Mouse (Mus musculus) neural tube, embryonic 15.5 days (tissue): Measurements from ENCODE around the gene Traf2. TPM values are rescaled to one million over a fixed set of nuclear protein-coding genes. Genes with fewer than 3 reads are reported as not detected.
A peak's percentile ranks its signal among the peaks of the same experiment; 100 is the strongest.

Experiments used
- ATAC-seq: fragments of 200-750 bp; cut with Nextera tagmentation; 2 replicates; pipeline ENCODE4 v1.8.0; 2017; ENCODE audit warnings: mild to moderate bottlenecking, moderate TSS enrichment, moderate library complexity; ENCODE audit not compliant: low FRiP score
- H3K27ac ChIP-seq: fragments of 300-500 bp; sonication (generic); replicated peaks from 2 replicates; pipeline ENCODE4 v1.5.1; 2015; ENCODE audit warnings: mild to moderate bottlenecking, inconsistent platforms
- H3K27me3 ChIP-seq: fragments of 300-500 bp; sonication (generic); replicated peaks from 2 replicates; pipeline ENCODE4 v1.6.1; 2015; ENCODE audit warnings: inconsistent platforms
- H3K36me3 ChIP-seq: fragments of 300-500 bp; sonication (generic); 2 replicates; pipeline ENCODE4 v1.6.1; 2015; ENCODE audit warnings: inconsistent platforms
- H3K4me1 ChIP-seq: fragments of 300-500 bp; sonication (generic); 2 replicates; pipeline ENCODE4 v1.6.1; 2015; ENCODE audit warnings: inconsistent platforms
- H3K4me2 ChIP-seq: fragments of 300-500 bp; sonication (generic); 2 replicates; pipeline ENCODE4 v1.6.1; 2015; ENCODE audit warnings: inconsistent platforms, mild to moderate bottlenecking, moderate library complexity
- H3K4me3 ChIP-seq: fragments of 300-500 bp; sonication (generic); replicated peaks from 2 replicates; pipeline ENCODE4 v1.5.1; 2015; ENCODE audit warnings: mild to moderate bottlenecking, inconsistent platforms
- H3K9ac ChIP-seq: fragments of 300-500 bp; sonication (generic); replicated peaks from 2 replicates; pipeline ENCODE4 v1.6.1; 2015; ENCODE audit warnings: mild to moderate bottlenecking, inconsistent platforms
- H3K9me3 ChIP-seq: fragments of 300-500 bp; sonication (generic); replicated peaks from 2 replicates; pipeline ENCODE4 v1.6.1; 2016; ENCODE audit warnings: inconsistent platforms
- WGBS: fragments of 180-500 bp; shearing (Covaris S2); methylation state at CpG from one replicate; pipeline ENCODE4 v1.1.7; 2015; ENCODE audit warnings: mixed read lengths; 5-methylcytosine and 5-hydroxymethylcytosine counted together
- polyA plus RNA-seq: library from polyadenylated mRNA; unstranded; fragments of >200 nt; fragmentation: Nextera tagmentation; extraction: Ambion mirVana; gene quantifications from 2 replicates; pipeline ENCODE4 v1.2.1, GENCODE M21; 2015

Gene Traf2
- 15.4 and 21.1 TPM in 2 replicates for polyA plus RNA-seq

- Histone ChIP-seq H3K4me1 (peaks cover 19% of the 10 kb centered on the region), H3K27ac (peak within 1 kb of the TSS; percentile 51), H3K36me3 (no peaks in the 10 kb centered on the region), H3K4me3 (peak within 1 kb of the TSS; percentile 65), H3K4me2 (peak within 1 kb of the TSS; percentile 82), H3K9me3 (no peaks in the 10 kb centered on the region), H3K9ac (peak within 1 kb of the TSS; percentile 64), H3K27me3 (no peaks in the 10 kb centered on the region)
- 3% methylated on average over 48 of the region's 48 CpGs for WGBS
- peak; percentile 99 for ATAC-seq
These were observed at the start of gene Traf2 for GRCm38 (mm10) chr2:25546811-25547491. TSS of gene Traf2 (minus strand) at chr2:25546940.

- no peak overlapping the region for H3K4me3 ChIP-seq
- no peaks in the 10 kb centered on the region for H3K4me1 ChIP-seq
- H3K9ac ChIP-seq: no peak overlapping the region
- no peak for ATAC-seq
- no peak overlapping the region for H3K4me2 ChIP-seq
- H3K27ac ChIP-seq: no peak overlapping the region
- H3K36me3 ChIP-seq: peaks cover 89% of the 10 kb centered on the region
- 86% methylated on average over 2 of the region's 2 CpGs for WGBS
- no peaks in the 10 kb centered on the region for H3K27me3 ChIP-seq
- H3K9me3 ChIP-seq: no peaks in the 10 kb centered on the region
These were observed 45.1 kb upstream of the Traf2 start for GRCm38 (mm10) chr2:25591863-25592262.

- 95% methylated on average over 8 of the region's 8 CpGs for WGBS
- Histone ChIP-seq H3K27me3 (no peaks in the 10 kb centered on the region), H3K27ac (no peak overlapping the region), H3K4me3 (no peak overlapping the region), H3K4me2 (no peak overlapping the region), H3K9me3 (no peaks in the 10 kb centered on the region), H3K9ac (no peak overlapping the region), H3K4me1 (peaks cover 7% of the 10 kb centered on the region), H3K36me3 (peaks cover 85% of the 10 kb centered on the region)
- ATAC-seq: no peak
These were observed 41.6 kb upstream of the Traf2 start for GRCm38 (mm10) chr2:25588227-25588907.

GRCm38 (mm10) chr2:25587290-25587689 is 40.5 kb upstream of the Traf2 start:
- no peak overlapping the region for H3K9ac ChIP-seq
- H3K36me3 ChIP-seq: peaks cover 77% of the 10 kb centered on the region
- 94% methylated on average over 8 of the region's 8 CpGs for WGBS
- ATAC-seq: no peak
- H3K4me3 ChIP-seq: no peak overlapping the region
- no peaks in the 10 kb centered on the region for H3K27me3 ChIP-seq
- H3K27ac ChIP-seq: no peak overlapping the region
- no peaks in the 10 kb centered on the region for H3K9me3 ChIP-seq
- peaks cover 17% of the 10 kb centered on the region for H3K4me1 ChIP-seq
- H3K4me2 ChIP-seq: no peak overlapping the region

GRCm38 (mm10) chr2:25585601-25586000 is 38.9 kb upstream of the Traf2 start:
- H3K9me3 ChIP-seq: no peaks in the 10 kb centered on the region
- no peak overlapping the region for H3K9ac ChIP-seq
- no peak overlapping the region for H3K27ac ChIP-seq
- peaks cover 33% of the 10 kb centered on the region for H3K4me1 ChIP-seq
- peaks cover 60% of the 10 kb centered on the region for H3K36me3 ChIP-seq
- 83% methylated on average over 3 of the region's 3 CpGs for WGBS
- no peak overlapping the region for H3K4me2 ChIP-seq
- no peak for ATAC-seq
- H3K27me3 ChIP-seq: peaks cover 2% of the 10 kb centered on the region
- H3K4me3 ChIP-seq: no peak overlapping the region

- H3K36me3 ChIP-seq: peaks cover 53% of the 10 kb centered on the region
- no peaks in the 10 kb centered on the region for H3K9me3 ChIP-seq
- H3K4me3 ChIP-seq: no peak overlapping the region
- no peak overlapping the region for H3K9ac ChIP-seq
- peaks cover 40% of the 10 kb centered on the region for H3K4me1 ChIP-seq
- no peak for ATAC-seq
- no peak overlapping the region for H3K4me2 ChIP-seq
- H3K27ac ChIP-seq: no peak overlapping the region
- WGBS: 82% methylated on average over 4 of the region's 4 CpGs
- peaks cover 10% of the 10 kb centered on the region for H3K27me3 ChIP-seq
These were observed 38.1 kb upstream of the Traf2 start for GRCm38 (mm10) chr2:25584856-25585255.

GRCm38 (mm10) chr2:25584152-25584551 is 37.4 kb upstream of the Traf2 start:
- no peak overlapping the region for H3K4me3 ChIP-seq
- ATAC-seq: no peak
- H3K27ac ChIP-seq: no peak overlapping the region
- H3K36me3 ChIP-seq: peaks cover 47% of the 10 kb centered on the region
- no peak overlapping the region for H3K9ac ChIP-seq
- 89% methylated on average over 3 of the region's 3 CpGs for WGBS
- peaks cover 17% of the 10 kb centered on the region for H3K27me3 ChIP-seq
- peaks cover 47% of the 10 kb centered on the region for H3K4me1 ChIP-seq
- no peak overlapping the region for H3K4me2 ChIP-seq
- no peaks in the 10 kb centered on the region for H3K9me3 ChIP-seq

- Histone ChIP-seq H3K4me2 (no peak overlapping the region), H3K9ac (no peak overlapping the region), H3K4me3 (no peak overlapping the region), H3K27me3 (peaks cover 22% of the 10 kb centered on the region), H3K9me3 (no peaks in the 10 kb centered on the region), H3K27ac (peak overlapping the region; percentile 71; the same call in 1 of the 2 replicates), H3K36me3 (peaks cover 46% of the 10 kb centered on the region), H3K4me1 (peaks cover 53% of the 10 kb centered on the region)
- ATAC-seq: no peak
- 73% methylated on average over 4 of the region's 4 CpGs for WGBS
These were observed 36.8 kb upstream of the Traf2 start for GRCm38 (mm10) chr2:25583571-25583970.

GRCm38 (mm10) chr2:25583120-25583481 is 36.4 kb upstream of the Traf2 start:
- Histone ChIP-seq H3K4me3 (no peak overlapping the region), H3K27ac (peak overlapping the region; percentile 71; the same call in 1 of the 2 replicates), H3K4me2 (no peak overlapping the region), H3K9ac (no peak overlapping the region), H3K27me3 (peaks cover 27% of the 10 kb centered on the region), H3K36me3 (peaks cover 43% of the 10 kb centered on the region), H3K4me1 (peaks cover 58% of the 10 kb centered on the region), H3K9me3 (no peaks in the 10 kb centered on the region)
- 56% methylated on average over 6 of the region's 6 CpGs for WGBS
- ATAC-seq: no peak

- Histone ChIP-seq H3K36me3 (peaks cover 38% of the 10 kb centered on the region), H3K9ac (no peak overlapping the region), H3K4me1 (peaks cover 63% of the 10 kb centered on the region), H3K27ac (peak overlapping the region; percentile 71), H3K4me3 (no peak overlapping the region), H3K27me3 (peaks cover 32% of the 10 kb centered on the region), H3K9me3 (no peaks in the 10 kb centered on the region), H3K4me2 (peak overlapping the region; percentile 84; the same call in 1 of the 2 replicates)
- WGBS: 33% methylated on average over 12 of the region's 12 CpGs
- peak; percentile 29; the same call in 1 of the 2 replicates for ATAC-seq
These were observed 35.9 kb upstream of the Traf2 start for GRCm38 (mm10) chr2:25582466-25583119.

GRCm38 (mm10) chr2:25581901-25582301 is 35.2 kb upstream of the Traf2 start:
- peaks cover 69% of the 10 kb centered on the region for H3K4me1 ChIP-seq
- H3K36me3 ChIP-seq: peaks cover 36% of the 10 kb centered on the region
- peaks cover 39% of the 10 kb centered on the region for H3K27me3 ChIP-seq
- peak overlapping the region; percentile 84 for H3K4me2 ChIP-seq
- no peak overlapping the region for H3K9ac ChIP-seq
- peak overlapping the region; percentile 60 for H3K4me3 ChIP-seq
- WGBS: 32% methylated on average over 6 of the region's 6 CpGs
- H3K27ac ChIP-seq: peak overlapping the region; percentile 71
- no peak for ATAC-seq
- no peaks in the 10 kb centered on the region for H3K9me3 ChIP-seq
